Mouse (Mus musculus) urinary bladder, postnatal 14 days (tissue): ENCODE data around the gene Alox5.
"Not testable (repeated sequence)": the region's sequence is repeated elsewhere in the genome, so short reads cannot be mapped to it uniquely, and the experiment has no call there.

Experiments used
- DNase-seq: peaks from one replicate; pipeline ENCODE4 v3.0.0; 2021; ENCODE audit warnings: low spot score

Alox5 gene

GRCm38 (mm10) chr6:116460544-116461283 lies at the start of gene Alox5:
Gene Alox5, minus strand, starts transcription at chr6:116461178.
- DNase-seq = peak; percentile 9

DNA sequence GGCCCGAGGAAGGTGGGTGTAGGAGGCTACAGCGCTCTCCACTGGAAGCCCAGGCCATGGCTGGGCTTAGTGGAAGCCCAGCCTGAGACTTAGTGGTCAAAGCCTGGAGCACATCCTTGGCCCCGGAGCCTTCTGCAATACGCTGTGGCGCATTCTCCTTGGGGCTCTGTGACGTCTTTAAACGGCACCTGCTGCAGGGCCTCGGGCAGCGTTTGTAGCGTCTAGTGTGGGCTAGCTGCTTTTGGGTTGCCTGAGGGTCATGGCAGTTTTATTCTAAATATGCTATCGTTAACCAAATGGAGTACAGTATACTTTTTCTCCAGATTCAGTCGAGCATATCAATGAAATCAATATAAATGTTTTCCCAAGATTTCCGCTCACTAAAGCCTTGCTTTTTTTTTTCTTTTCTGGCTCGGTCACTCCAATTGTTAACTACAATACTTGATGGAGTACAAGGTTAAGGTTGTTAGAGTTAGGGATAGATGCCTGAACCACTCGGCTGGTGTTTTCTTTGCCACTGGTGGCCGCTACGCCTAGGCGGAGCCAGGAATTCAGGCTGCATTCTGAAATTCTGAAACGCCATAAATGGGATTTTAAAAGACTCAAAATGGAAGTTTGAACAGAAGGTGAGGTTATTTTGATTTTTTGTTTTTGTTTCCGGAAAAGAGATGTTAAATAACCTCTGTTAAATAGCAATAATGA lies 45.5 kb upstream of the Alox5 start, which contains the start of gene Olfr212:
Gene Olfr212 (plus strand): TSS at position 215 of the 702 bp plus-strand sequence.
- not testable (repeated sequence) for DNase-seq

DNA sequence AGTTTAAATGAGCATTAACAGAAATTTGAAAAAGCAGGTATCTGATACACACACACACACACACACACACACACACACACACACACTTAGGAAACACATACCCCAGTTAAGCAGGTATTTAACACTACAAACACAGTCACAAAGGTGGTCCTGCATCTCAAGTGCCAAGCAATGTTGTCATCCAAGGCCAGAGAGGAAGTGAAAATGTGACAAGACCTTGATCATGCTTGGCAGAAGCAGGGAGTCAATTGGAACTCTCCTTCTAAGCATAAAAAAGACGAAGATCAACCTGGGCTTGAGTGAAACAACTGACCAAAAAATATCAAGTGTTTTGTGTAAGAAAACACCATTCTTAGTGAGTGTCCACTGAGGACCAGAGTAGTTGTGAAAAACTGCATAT lies 35.0 kb upstream of the Alox5 start:
- no peak for DNase-seq

DNA sequence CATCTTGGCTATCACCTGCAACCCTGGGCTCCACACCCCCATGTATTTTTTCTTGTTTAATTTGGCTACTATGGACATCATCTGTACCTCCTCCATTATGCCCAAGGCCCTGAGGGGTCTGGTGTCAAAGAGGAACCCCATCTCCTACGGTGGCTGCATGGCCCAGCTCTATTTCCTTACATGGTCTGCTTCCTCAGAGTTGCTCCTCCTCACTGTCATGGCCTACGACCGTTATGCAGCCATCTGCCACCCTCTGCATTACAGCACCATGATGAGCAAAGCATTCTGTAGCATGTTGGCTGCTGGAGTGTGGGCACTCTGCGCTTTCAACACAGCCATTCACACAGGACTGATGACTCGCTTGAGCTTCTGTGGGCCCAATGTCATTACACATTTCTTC lies 32.8 kb upstream of the Alox5 start:
- DNase-seq = no peak

- no peak for DNase-seq
Observed at GRCm38 (mm10) chr6:116488791-116489190, 27.8 kb upstream of the Alox5 start, which contains the start of gene Olfr211. Gene Olfr211, plus strand, starts transcription at chr6:116489091.

- no peak for DNase-seq
Observed at GRCm38 (mm10) chr6:116486833-116487232, 25.9 kb upstream of the Alox5 start.

DNA sequence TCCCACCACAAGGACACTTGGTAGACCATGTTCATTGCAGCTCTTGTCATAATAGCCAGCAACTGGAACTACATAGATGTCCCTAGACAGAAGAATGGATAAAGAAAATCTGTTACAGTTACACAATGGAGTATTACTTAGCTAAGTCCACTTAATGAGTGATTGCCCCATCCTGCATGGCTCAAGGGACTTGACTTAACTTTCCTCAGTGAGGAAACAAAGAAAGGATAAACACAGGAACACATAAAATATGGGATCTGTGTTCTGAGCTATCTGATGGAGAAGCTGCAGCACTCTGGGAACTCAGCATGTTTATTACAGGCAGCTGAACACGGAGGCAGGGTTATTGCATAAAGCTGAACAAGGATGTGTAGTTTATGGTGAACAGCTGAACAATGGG lies 24.1 kb upstream of the Alox5 start:
- no peak for DNase-seq

GRCm38 (mm10) chr6:116468081-116468480 lies 7.1 kb upstream of the Alox5 start:
- DNase-seq = no peak

GRCm38 (mm10) chr6:116459232-116459631 lies 1.7 kb downstream of the Alox5 start:
- no peak for DNase-seq

- no peak for DNase-seq
Observed at GRCm38 (mm10) chr6:116458728-116459127, 2.2 kb downstream of the Alox5 start.

DNA sequence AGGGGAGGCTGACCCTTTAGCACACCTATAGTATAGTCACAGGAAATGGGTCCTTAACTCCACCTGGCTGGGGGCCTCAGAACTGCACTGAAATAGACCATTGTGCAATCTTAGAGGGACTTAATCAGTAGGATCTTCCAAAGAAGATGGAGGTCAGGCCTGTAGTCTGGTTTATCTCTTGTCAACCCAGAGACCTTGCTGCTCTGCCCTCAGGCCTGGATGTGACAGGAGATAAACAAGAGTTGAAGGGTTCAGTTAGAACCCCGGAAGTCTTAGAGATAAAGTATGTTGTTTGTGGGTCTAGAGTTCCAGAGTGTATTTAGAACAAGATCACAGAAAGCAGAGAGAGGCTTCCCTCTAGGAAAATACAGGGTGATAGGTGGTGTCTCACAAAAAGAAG lies 4.5 kb downstream of the Alox5 start:
- no peak for DNase-seq

- no peak for DNase-seq
Observed at GRCm38 (mm10) chr6:116455781-116456180, 5.2 kb downstream of the Alox5 start.

DNA sequence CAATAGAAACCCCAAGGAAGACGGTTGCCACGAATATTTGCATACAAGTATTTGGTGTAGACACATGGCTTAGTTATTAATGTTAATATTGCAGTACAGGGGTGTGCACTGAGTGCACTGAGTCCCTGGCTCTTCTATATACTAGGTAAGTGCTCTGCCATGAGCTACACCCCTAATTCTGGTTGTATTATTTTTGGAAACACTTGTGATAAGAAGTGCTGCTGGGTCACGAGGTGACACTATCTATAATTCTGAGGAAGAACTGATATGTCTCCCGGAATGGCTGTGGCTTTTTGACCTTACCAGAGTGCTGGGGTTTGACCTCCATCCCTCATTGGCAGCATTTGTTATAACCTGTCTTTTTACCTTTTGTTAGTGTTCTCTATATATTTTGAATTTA lies 20.1 kb downstream of the Alox5 start:
- no peak for DNase-seq

DNA sequence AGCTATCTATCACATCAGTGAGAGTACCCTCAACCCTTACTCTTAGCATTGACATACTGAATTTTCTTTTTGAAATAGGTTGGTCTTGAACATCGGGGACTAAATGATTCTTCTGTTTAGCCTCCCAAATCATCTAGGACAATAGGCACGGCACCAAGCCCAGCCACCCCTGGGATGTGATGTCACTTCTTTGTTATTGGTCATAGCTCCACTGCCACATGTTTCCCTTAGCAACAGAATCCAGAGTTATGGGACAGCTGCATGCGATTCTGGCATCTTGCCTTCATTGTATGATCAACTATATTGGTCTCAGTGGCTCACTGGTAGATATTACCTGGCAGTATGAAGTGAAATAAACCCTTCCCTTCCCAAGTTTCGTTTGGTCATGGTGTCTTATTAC lies 20.5 kb downstream of the Alox5 start:
- DNase-seq = no peak

DNA sequence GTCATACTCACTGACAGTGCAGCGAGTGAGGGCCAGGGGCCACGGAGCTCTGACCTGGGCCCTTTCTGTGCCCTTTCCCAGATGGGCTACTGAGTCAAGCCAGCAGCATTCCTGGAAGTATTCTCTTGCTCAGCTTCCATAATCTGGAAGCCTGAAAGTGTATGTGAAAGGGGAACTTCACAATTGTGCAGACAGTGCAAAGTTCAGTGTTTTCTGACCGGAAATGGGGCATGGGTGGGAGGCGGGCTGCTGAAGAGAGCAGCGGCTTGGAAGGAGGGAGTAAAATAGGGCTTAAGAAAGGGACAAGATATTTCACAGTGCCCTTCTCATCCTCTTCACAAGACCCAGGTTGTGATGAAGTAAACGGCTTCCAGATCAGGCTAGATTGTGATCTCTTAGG lies 21.4 kb downstream of the Alox5 start:
- DNase-seq = no peak

GRCm38 (mm10) chr6:116438864-116439263 lies 22.1 kb downstream of the Alox5 start:
- DNase-seq = no peak

DNA sequence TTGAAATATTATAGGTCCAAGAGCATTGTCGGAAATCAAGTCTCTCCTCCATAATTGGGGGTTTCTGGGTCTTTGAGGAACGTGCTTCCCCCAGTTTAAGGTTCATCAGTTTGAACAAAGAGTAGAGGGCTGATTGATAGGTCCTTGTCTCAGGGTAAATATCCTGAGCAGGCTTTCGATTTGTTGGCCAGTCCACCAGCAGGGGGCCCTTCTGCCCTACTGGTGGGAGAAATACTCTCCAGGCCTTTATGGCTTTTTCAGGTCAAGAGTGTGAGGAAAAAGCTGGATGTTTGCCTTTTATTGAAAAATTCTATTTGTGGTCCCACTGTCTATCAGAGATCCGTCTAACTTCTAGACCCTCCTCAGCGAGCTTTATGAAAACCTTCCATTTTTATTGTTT lies 32.7 kb downstream of the Alox5 start:
- DNase-seq = no peak

DNA sequence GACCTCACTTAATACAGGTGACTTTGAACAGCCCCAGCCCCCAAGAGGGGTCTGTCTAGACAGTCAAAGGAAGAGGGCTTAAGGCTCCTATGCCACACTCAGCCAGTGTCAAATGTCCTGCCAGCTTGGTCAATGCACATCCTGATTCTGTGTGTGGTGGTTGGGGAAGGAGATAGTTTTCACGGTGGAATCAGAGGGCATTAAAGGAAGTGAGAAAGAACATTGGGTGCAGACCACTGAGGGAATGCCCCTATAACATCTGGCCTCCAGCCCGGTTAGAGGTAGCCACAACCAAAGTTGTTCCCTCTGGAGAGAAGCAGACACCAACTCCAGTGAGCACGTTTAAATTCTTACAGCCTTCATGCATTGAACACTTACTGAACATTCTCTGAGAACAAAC lies 33.4 kb downstream of the Alox5 start:
- DNase-seq = no peak

DNA sequence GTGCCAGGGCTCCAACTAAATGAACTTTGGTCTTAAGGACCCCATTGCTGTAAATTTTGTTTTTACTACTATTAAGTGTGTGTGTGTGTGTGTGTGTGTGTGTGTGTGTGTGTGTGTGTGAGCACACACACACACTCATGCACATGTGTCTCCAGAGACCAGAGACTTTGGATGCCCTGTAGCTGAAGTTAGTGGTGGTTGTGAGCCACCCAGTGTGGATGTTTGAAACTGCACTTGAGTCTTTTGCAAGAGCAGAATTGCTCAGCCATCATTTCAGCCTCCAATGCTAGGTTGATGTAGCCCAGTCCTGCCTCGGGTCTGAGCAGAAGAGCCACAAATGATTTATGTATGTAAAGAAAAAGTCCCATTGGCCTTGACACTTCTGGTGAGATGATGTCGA lies 37.3 kb downstream of the Alox5 start:
- DNase-seq = peak; percentile 47

DNA sequence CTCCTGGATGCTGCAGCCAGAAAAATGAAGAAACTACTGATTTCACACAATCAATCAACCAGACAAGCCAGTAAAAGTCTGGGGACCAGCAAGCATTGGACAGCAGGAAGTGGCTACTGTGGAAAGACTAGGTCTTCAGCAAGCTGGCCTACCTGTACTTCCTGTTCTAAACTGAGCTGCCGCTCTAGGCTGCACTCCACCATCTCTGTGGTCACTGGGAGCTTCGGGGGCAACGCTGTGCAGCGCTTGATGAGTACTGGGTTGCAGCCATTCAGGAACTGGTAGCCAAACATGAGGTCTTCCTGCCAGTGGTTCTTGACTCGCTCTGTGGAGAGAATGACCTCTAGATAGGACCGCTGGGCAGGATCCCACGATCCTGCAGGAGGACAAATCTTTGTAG lies 38.0 kb downstream of the Alox5 start:
- no peak for DNase-seq

- no peak for DNase-seq
Observed at GRCm38 (mm10) chr6:116420271-116420670, 40.7 kb downstream of the Alox5 start.

DNA sequence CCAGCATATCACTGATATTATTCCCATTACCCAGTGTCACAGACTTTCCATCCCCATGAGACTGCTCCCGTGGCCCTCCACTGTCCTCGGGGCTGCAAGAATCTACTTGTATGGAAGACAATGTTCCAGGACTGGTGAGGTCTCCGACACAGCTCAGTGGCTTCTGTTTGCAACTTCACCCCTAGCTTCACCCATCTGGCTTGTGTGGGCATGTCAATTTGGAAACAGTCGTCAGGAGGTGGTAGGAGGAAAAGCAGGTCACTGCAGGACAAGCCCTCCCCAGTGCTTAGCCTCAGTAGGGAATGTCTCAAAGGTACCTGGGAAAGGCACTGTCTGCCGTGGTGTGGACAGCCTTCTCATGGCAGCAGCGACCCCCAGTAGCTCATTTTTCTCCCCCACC lies 41.3 kb downstream of the Alox5 start:
- DNase-seq = no peak

DNA sequence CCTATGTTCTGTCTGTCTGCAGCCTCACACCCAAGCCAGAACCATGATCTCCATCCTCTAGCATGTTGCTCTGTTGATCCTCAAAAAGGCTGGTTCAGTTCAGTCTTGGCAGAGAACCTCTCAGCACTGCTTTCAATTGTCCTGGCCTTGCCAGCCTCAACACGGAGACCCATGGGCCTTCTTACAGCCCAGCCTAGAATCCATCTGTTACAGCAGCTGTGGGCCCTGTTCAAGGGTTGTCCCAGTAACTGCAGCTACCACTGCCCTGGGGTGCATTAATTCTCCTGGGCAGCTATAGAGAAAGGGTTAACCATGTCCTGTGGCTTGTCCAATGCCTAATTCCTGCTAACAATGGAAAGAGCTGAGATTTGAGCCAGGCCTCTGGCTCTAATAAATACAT lies 42.5 kb downstream of the Alox5 start:
- DNase-seq = no peak
